Mouse (Mus musculus) layer of hippocampus, postnatal 25 days (tissue): Measurements from ENCODE around the gene Adra2c. TPM values are rescaled to one million over a fixed set of nuclear protein-coding genes. Genes with fewer than 3 reads are reported as not detected.

Source experiments
- DNase-seq, 2 experiments: peaks; one replicate each; pipeline ENCODE4 v3.0.0; 2022; ENCODE audit warnings: mixed read lengths in 2 of 2, low spot score in 1 of 2; ENCODE audit errors: extremely low spot score in 1 of 2
- total RNA-seq, 2 experiments: library from RNA; stranded (reverse); gene quantifications; 2 replicates each; pipeline ENCODE4 v1.2.3; 2021

The Adra2c gene
- total RNA-seq, 2 experiments from 2014 or later: 24.5 to 27.4 TPM

GRCm38 (mm10) chr5:35306692-35307091, 28.6 kb downstream of the Adra2c start:
- DNase-seq: no peak

- DNase-seq: no peak
Observed at GRCm38 (mm10) chr5:35309853-35310252, 31.7 kb downstream of the Adra2c start.

- no peak for DNase-seq
Observed at GRCm38 (mm10) chr5:35311738-35312250, 33.7 kb downstream of the Adra2c start.

GRCm38 (mm10) chr5:35313231-35313821, 35.2 kb downstream of the Adra2c start:
- peak in 1 of 2 experiments; percentile 25 for DNase-seq

- no peak for DNase-seq
Observed at GRCm38 (mm10) chr5:35313826-35314586, 35.9 kb downstream of the Adra2c start.

- DNase-seq: no peak
Observed at GRCm38 (mm10) chr5:35314629-35315028, 36.5 kb downstream of the Adra2c start.

GRCm38 (mm10) chr5:35315204-35315603, 37.1 kb downstream of the Adra2c start:
- no peak for DNase-seq

- DNase-seq: peak in 1 of 2 experiments; percentile 64
Observed at GRCm38 (mm10) chr5:35320650-35321049, 42.5 kb downstream of the Adra2c start.

- DNase-seq: no peak
Observed at GRCm38 (mm10) chr5:35330822-35331221, 52.7 kb downstream of the Adra2c start.

Other genes starting within 250 kb of the Adra2c start
- gene Hgfac, start 236.8 kb upstream of the Adra2c start, total RNA-seq: under 1 TPM; 0.64 to 0.80 TPM
- gene Dok7, start 221.6 kb upstream of the Adra2c start, total RNA-seq: 10 to 100 TPM; 20.2 to 24.0 TPM
- gene Lrpap1, start 172.6 kb upstream of the Adra2c start, total RNA-seq: 100 to 1,000 TPM; 146 to 151 TPM
- not detected for gene Hmx1, start 110.8 kb downstream of the Adra2c start, total RNA-seq
- under 1 TPM; 0.26 to 0.34 TPM for gene Cpz, start 247.4 kb downstream of the Adra2c start, total RNA-seq